Mouse (Mus musculus): Measurements from ENCODE around the gene Tet1. TPM values are rescaled to one million over a fixed set of nuclear protein-coding genes. Genes with fewer than 3 reads are reported as not detected.

Gene Tet1
- polyA plus RNA-seq, 1 experiment from 2014 or later, result 1.5 TPM

DNA sequence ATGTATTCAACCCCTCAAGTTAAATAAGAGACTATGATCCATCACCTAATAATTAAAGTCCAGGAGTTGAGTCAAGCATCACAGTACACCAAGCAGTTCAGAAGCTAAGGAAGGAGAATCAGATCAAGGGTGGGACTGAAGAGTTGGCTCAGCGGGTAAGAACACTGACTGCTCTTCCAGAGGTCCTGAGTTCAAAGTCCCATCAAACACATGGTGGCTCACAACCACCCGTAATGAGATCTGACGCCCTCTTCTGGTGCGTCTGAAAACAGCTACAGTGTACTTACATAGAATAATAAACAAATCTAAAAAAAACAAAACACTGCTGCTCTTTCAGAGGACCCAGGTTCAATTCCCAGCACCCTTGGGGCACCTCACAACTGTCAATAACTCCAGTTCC lies 34.0 kb downstream of the Tet1 start:
- in situ Hi-C loops (cut with MboI; ENCODE audit: low pct_unique_long_range_greater_than_20kb), result no loop called here
- DNase-seq (ENCODE audit: low read depth, low spot score) (no peak), ATAC-seq (no peak)
- no peaks in the 10 kb centered on the region for H3K27me3 ChIP-seq
- ChIA-PET POLR2A (interaction anchor here (0.6 kb wide), 1 partner anchor 28 kb away, joined by 7 read pairs; no protein-coding TSS in a partner anchor), CTCF (interaction anchor here (4.8 kb wide), 1 partner anchor 8 kb away, joined by 14 read pairs; no protein-coding TSS in a partner anchor)
- no peak for TF ChIP-seq CTCF (IDR thresholded peaks at IDR 0.05)

DNA sequence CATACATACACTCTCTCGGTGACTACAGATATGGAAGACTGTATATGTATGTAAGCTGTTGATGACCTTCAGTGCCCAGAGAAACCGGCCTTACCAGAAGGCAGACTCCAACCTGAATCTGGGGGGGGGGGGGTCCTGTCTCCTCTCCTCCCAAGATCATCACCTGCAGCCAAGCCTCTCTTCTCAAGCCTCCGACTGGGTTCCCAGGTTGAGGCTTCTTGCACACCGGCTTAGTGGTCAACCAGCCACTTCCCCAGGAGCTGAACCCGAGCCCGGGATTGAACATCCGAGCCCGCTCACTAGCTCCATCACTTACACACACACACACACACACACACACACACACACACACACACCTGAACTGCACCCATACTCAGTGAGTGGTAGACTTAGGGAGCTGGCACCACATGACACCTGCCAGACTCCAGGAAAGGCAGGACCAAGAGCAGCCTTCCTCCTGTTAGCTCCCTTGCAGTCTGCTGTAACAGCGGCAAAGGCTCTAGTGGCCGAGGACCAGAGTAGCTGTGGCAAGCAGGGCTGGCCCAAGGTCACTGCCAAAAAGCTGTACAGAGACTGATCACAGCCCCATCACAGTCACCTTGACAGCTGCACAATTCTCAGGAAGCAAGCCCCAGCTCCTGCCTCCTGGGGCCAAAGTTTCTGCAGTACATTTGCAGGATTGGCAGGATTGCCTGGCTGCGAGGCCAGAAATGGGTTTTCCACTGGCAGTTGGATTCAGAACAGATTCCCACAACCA lies 42.6 kb downstream of the Tet1 start:
- DNase-seq (ENCODE audit: low read depth, low spot score), result no peak
- CTCF ChIA-PET, result no interaction called here
- TF ChIP-seq CTCF (IDR thresholded peaks at IDR 0.05), result no peak
- POLR2A ChIA-PET, result interaction anchor here (0.7 kb wide), 1 partner anchor 77 kb away, joined by 3 read pairs; no protein-coding TSS in a partner anchor
- in situ Hi-C loops (cut with MboI; ENCODE audit: low pct_unique_long_range_greater_than_20kb), result no loop called here
- no peak for ATAC-seq
- H3K27me3 ChIP-seq, result no peaks in the 10 kb centered on the region

DNA sequence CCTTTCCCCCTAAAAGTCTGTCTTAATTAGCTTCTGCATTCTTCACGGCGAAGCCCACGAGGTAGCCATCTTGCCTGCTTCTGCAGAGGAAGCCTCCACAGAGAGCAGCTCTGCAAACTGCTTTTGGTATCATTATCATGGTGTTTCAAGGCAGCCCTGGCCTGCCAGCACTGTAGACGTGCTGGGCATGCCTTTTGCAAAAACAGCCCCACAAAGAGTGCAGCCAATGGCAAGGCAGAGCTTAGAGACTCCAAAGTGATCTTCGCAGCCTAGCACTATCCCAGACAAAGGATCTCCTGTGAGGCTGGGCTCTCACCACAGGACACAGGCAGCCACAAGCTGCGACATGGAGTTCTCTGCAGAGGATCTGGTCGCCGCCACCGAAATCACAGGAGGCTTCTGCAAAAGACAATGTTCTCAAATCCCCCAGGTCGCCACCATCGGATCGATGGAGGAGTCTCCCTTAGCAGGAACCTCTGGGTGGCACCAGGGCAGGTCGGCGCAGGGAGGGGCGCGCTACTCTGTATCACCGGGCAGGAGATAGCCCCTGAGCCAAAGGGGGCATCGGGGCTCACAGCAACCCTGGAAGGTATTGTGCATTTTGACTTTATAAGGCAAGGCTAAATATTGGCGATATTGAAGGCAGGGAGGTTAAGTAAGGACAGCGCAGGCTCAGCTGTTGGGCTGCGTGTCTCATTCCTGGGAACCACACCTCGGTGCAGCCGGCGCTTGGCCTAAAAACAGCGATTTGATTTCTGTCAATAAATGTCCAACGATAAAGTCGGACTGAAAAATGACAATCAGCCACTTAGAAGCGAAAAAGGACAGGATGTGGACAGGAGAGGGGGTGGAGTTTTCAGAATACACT lies 43.4 kb downstream of the Tet1 start:
- POLR2A ChIA-PET, result interaction anchor here (0.7 to 0.9 kb wide), 4 partner anchors 10 to 434 kb away, joined by 3 read pairs; no protein-coding TSS in a partner anchor
- peak; percentile 96 for ATAC-seq
- in situ Hi-C loops (cut with MboI; ENCODE audit: low pct_unique_long_range_greater_than_20kb), result no loop called here
- CTCF ChIA-PET, result interaction anchor here (0.8 to 1.7 kb wide), 2 partner anchors 16 to 21 kb away, joined by 3 read pairs; no protein-coding TSS in a partner anchor
- no peak for TF ChIP-seq CTCF (IDR thresholded peaks at IDR 0.05)
- DNase-seq (ENCODE audit: low read depth, low spot score), result no peak
- H3K27me3 ChIP-seq, result no peaks in the 10 kb centered on the region

DNA sequence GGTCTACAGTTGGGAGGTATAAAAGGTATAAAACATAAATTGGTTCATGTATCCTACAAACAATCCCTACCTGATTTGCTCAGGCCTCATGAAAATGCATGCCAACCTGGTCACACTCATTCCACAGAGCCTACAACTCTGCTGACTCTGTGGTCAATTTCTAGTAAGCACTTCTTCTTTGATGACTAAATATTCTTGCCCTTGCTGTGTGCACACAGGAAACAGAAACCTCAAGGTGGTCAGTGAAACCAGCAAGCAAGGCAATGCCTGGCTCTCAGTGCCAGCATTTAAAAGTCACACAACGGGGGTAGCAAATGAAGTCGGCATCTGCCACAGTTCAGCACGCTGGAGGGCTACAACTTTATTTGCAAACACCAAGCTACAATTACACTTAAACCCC lies 45.2 kb downstream of the Tet1 start:
- in situ Hi-C loops (cut with MboI; ENCODE audit: low pct_unique_long_range_greater_than_20kb), result no loop called here

DNA sequence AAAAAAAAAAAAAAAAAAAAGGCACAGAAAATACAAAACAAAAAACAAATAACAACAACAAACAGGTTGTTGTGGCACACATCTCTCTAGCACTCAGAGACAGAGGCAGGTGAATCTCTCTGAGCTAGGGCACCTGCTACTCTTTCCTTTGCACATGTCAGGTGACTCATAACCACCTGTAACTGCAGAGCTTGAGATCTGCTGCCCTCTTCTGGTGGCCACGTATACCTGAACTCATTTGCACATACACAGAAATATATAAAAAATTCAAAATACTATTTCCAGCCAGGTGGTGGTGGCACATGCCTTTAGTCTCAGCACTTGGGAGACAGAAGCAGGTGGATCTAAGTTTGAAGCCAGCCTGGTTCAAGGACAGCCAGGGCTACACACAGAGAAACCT lies 46.4 kb downstream of the Tet1 start:
- no peak for DNase-seq (ENCODE audit: low read depth, low spot score)
- CTCF ChIA-PET, result no interaction called here
- H3K27me3 ChIP-seq, result no peaks in the 10 kb centered on the region
- peak; percentile 53 for TF ChIP-seq CTCF (IDR thresholded peaks at IDR 0.05)
- POLR2A ChIA-PET, result no interaction called here
- no peak for ATAC-seq
- in situ Hi-C loops (cut with MboI; ENCODE audit: low pct_unique_long_range_greater_than_20kb), result no loop called here

More for the DNA sequence above, 45.2 kb downstream of the Tet1 start:
- DNase-seq (ENCODE audit: low read depth, low spot score), result no peak
- ATAC-seq, result no peak
- CTCF ChIA-PET, result no interaction called here
- H3K27me3 ChIP-seq, result no peaks in the 10 kb centered on the region
- no peak for TF ChIP-seq CTCF (IDR thresholded peaks at IDR 0.05)
- POLR2A ChIA-PET, result no interaction called here

DNA sequence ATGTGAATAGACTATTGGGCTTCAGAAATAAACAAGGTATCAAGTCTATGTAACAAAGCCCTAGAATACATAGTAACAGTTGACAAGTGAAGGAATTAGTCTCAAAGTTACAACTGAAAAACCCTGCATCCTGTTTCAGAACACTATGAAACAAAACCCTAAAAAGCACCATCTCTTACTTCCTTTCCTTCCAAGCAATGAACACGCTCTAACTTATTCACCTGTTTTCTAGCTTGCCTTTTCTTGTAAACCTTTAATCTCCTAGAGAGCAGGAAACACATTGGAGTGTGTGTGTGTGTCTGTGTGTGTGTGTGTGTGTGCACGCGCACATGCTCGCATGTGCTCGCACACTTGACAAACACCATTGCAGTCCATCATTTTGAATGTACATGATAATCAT lies 49.8 kb downstream of the Tet1 start:
- H3K27me3 ChIP-seq, result no peaks in the 10 kb centered on the region
- DNase-seq (ENCODE audit: low read depth, low spot score) (no peak), ATAC-seq (no peak)
- in situ Hi-C loops (cut with MboI; ENCODE audit: low pct_unique_long_range_greater_than_20kb), result no loop called here
- TF ChIP-seq CTCF (IDR thresholded peaks at IDR 0.05), result no peak
- ChIA-PET CTCF (no interaction called here), POLR2A (interaction anchor here (0.7 kb wide), 1 partner anchor 33 kb away, joined by 3 read pairs; no protein-coding TSS in a partner anchor)

DNA sequence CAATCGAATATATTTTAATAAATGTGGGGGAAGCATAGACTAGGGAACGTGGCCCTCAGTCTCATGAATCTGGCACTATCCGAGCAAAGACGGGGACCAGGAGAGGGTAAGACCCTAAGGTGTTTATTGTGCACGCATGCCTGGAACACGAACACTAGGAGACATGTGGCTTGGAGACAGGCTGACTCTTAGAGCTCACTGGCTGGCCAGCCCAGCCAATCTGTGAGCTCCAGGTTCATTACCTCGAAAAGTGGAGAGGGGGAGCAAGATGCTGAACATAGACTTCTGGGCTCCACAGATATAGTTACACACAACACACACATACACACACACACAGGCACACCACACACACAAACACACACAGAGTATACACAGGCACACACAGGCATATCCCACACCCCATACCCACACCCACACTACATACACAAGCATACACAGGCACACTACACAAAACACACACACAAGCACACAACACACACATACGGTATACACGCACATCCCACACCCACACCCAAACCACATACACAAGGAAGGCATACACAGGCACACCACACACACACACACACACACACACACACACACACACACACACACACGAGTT lies 52.0 kb downstream of the Tet1 start:
- ChIA-PET POLR2A (no interaction called here), CTCF (no interaction called here)
- H3K27me3 ChIP-seq, result no peaks in the 10 kb centered on the region
- TF ChIP-seq CTCF (IDR thresholded peaks at IDR 0.05), result no peak
- in situ Hi-C loops (cut with MboI; ENCODE audit: low pct_unique_long_range_greater_than_20kb), result no loop called here
- ATAC-seq, result no peak
- DNase-seq (ENCODE audit: low read depth, low spot score), result no peak

DNA sequence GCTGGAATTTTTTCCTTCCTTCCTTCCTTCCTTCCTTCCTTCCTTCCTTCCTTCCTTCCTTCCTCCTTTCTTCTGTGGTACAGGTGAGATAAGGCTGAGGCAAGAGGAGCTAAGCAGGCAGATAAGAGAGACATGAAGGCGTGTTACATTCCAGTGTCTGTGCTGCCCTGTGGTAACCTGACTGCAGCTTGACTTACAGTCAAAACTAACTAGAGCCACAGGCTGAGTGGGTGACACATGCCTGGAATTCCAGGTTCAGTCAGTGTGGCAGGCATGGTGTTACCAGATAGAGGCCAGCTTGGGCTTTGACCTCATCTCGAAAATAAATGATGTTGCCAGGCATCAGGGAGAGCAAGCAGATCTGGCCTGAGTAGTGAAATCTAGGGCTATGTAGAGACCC lies 53.8 kb downstream of the Tet1 start:
- TF ChIP-seq CTCF (IDR thresholded peaks at IDR 0.05), result no peak
- in situ Hi-C loops (cut with MboI; ENCODE audit: low pct_unique_long_range_greater_than_20kb), result no loop called here
- ChIA-PET POLR2A (interaction anchor here (0.8 to 1.0 kb wide), 3 partner anchors 9 to 31 kb away, joined by 3 to 5 read pairs (median 3); no protein-coding TSS in a partner anchor), CTCF (interaction anchor here (1.4 kb wide), 1 partner anchor 34 kb away, joined by 4 read pairs; no protein-coding TSS in a partner anchor)
- DNase-seq (ENCODE audit: low read depth, low spot score) (no peak), ATAC-seq (peak; percentile 60)
- no peaks in the 10 kb centered on the region for H3K27me3 ChIP-seq

DNA sequence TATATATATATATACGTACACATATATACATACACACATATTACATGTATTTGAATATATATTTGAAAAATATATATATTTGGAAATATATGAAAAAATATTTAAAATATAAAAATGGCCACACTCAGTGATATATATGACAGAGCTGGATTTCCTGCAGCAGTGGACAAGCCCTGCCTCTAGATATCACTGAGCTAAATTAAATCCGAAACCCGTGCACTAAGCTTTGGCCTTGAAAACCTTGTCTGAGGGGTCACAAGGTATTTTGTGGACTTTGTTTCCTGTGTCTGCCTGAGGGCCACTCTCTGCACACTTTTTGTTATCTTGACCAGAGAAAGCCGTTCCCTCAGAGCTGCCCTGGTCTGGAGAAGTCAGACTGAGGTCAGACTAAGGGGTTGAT lies 54.2 kb downstream of the Tet1 start:
- in situ Hi-C loops (cut with MboI; ENCODE audit: low pct_unique_long_range_greater_than_20kb), result no loop called here
- no peaks in the 10 kb centered on the region for H3K27me3 ChIP-seq
- POLR2A ChIA-PET, result interaction anchor here (0.8 to 1.0 kb wide), 3 partner anchors 10 to 32 kb away, joined by 3 to 5 read pairs (median 3); no protein-coding TSS in a partner anchor
- CTCF ChIA-PET, result interaction anchor here (1.4 kb wide), 1 partner anchor 34 kb away, joined by 4 read pairs; no protein-coding TSS in a partner anchor
- no peak for DNase-seq (ENCODE audit: low read depth, low spot score)
- no peak for TF ChIP-seq CTCF (IDR thresholded peaks at IDR 0.05)
- ATAC-seq, result no peak

DNA sequence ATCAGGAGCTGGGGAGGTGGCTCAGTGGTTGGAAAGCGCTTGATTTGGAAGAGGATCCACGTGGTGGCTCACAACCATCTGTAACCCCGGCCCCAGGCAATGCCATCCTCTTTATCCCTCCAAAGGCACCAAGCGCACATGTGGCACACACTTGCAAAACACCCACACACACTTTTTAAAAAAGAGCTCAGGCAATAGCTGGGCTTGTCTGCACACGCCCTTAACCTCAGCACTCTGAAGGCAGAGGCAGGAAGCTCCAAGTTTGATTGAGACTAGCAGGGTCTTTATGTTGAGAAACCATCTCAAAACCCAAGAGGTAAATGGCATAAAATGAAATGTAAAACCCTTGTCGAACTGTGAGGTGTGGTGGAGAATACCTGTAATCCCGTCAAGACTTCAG lies 57.2 kb downstream of the Tet1 start:
- ChIA-PET CTCF (no interaction called here), POLR2A (no interaction called here)
- H3K27me3 ChIP-seq, result no peaks in the 10 kb centered on the region
- in situ Hi-C loops (cut with MboI; ENCODE audit: low pct_unique_long_range_greater_than_20kb), result no loop called here
- no peak for ATAC-seq
- no peak for DNase-seq (ENCODE audit: low read depth, low spot score)
- TF ChIP-seq CTCF (IDR thresholded peaks at IDR 0.05), result no peak
